Mouse (Mus musculus): ENCODE measurements around the gene Folr1. TPM values are rescaled to one million over a fixed set of nuclear protein-coding genes. Genes with fewer than 3 reads are reported as not detected.
A peak's percentile ranks its signal among the peaks of the same experiment; 100 is the strongest.

Folr1 gene
- total and polyA plus RNA-seq, 2 experiments from 2014 or later = 1.3 to 3.3 TPM

- Histone ChIP-seq H3K4me1 (ENCODE audit: control insufficient read depth, insufficient read depth) (peaks cover 12% of the 10 kb centered on the region), H3K9ac (replicated peaks; ENCODE audit: low read depth, low read length) (peak overlapping the region; percentile 55; the same call in 1 of the 2 replicates), H3K4me2 (ENCODE audit: low read depth, low read length) (peak overlapping the region; percentile 85), H3K27ac (ENCODE audit: low read depth) (peak overlapping the region; percentile 73), H3K36me3 (replicated peaks; ENCODE audit: control insufficient read depth, insufficient read depth, low read length) (peaks cover 32% of the 10 kb centered on the region), H3K27me3 (ENCODE audit: control insufficient read depth, insufficient read depth, low read length) (peaks cover 49% of the 10 kb centered on the region), H3K4me3 (ENCODE audit: low read depth, low read length) (peak overlapping the region; percentile 53), H3K9me3 (replicated peaks; ENCODE audit: control insufficient read depth, low read length) (no peaks in the 10 kb centered on the region)
- under 1% methylated on average over 63 of the region's 71 CpGs for whole genome bisulfite sequencing
- peak; percentile 85 for ATAC-seq (ENCODE audit: insufficient read depth, low read depth)
- DNase-seq (ENCODE audit: low spot score) = peak; percentile 77
- TF ChIP-seq CTCF (IDR thresholded peaks at IDR 0.05; ENCODE audit: low read depth) (no peak), EP300 (IDR thresholded peaks at IDR 0.05; ENCODE audit: low read depth) (no peak; the same call in 1 of the 2 replicates)
Measured at GRCm38 (mm10) chr7:101821571-101822501, 48.8 kb downstream of the Folr1 start.

GRCm38 (mm10) chr7:101820295-101821030 lies 50.1 kb downstream of the Folr1 start:
- Histone ChIP-seq H3K27ac (ENCODE audit: low read depth) (no peak overlapping the region), H3K9ac (replicated peaks; ENCODE audit: low read depth, low read length) (no peak overlapping the region), H3K36me3 (replicated peaks; ENCODE audit: control insufficient read depth, insufficient read depth, low read length) (peaks cover 18% of the 10 kb centered on the region), H3K9me3 (replicated peaks; ENCODE audit: control insufficient read depth, low read length) (no peaks in the 10 kb centered on the region), H3K4me3 (ENCODE audit: low read depth, low read length) (peak overlapping the region; percentile 53), H3K4me2 (ENCODE audit: low read depth, low read length) (peak overlapping the region; percentile 85), H3K27me3 (ENCODE audit: control insufficient read depth, insufficient read depth, low read length) (peaks cover 54% of the 10 kb centered on the region), H3K4me1 (ENCODE audit: control insufficient read depth, insufficient read depth) (peaks cover 12% of the 10 kb centered on the region)
- DNase-seq (ENCODE audit: low spot score) = no peak
- no peak for ATAC-seq (ENCODE audit: insufficient read depth, low read depth)
- no peak for TF ChIP-seq EP300 (IDR thresholded peaks at IDR 0.05; ENCODE audit: low read depth)
- no peak for TF ChIP-seq CTCF (IDR thresholded peaks at IDR 0.05; ENCODE audit: low read depth)
- WGBS = 5% methylated on average over 35 of the region's 35 CpGs

GRCm38 (mm10) chr7:101817861-101818401 lies 52.7 kb downstream of the Folr1 start, which contains the start of gene Phox2a:
TSS of gene Phox2a (plus strand) at chr7:101818313.
- H3K9ac ChIP-seq (replicated peaks; ENCODE audit: low read depth, low read length) = no peak within 1 kb of the TSS
- no peaks in the 10 kb centered on the region for H3K9me3 ChIP-seq (replicated peaks; ENCODE audit: control insufficient read depth, low read length)
- no peak for ATAC-seq (ENCODE audit: insufficient read depth, low read depth)
- H3K4me2 ChIP-seq (ENCODE audit: low read depth, low read length) = peak within 1 kb of the TSS; percentile 42
- DNase-seq (ENCODE audit: low spot score) = no peak
- peaks cover 54% of the 10 kb centered on the region for H3K27me3 ChIP-seq (ENCODE audit: control insufficient read depth, insufficient read depth, low read length)
- TF ChIP-seq CTCF (IDR thresholded peaks at IDR 0.05; ENCODE audit: low read depth) (no peak), EP300 (IDR thresholded peaks at IDR 0.05; ENCODE audit: low read depth) (no peak)
- no peaks in the 10 kb centered on the region for H3K36me3 ChIP-seq (replicated peaks; ENCODE audit: control insufficient read depth, insufficient read depth, low read length)
- no peak within 1 kb of the TSS for H3K27ac ChIP-seq (ENCODE audit: low read depth)
- peak within 1 kb of the TSS; percentile 36 for H3K4me3 ChIP-seq (ENCODE audit: low read depth, low read length)
- WGBS = 2% methylated on average over 36 of the region's 45 CpGs
- peaks cover 12% of the 10 kb centered on the region for H3K4me1 ChIP-seq (ENCODE audit: control insufficient read depth, insufficient read depth)

Small RNA genes within 50 kb of the gene (microRNA-seq; reads per million reads assigned to microRNA genes)
- not detected for gene Gm22655

Other genes starting within 250 kb of the Folr1 start
- 42.2 and 84.6 TPM in 2 replicates for gene Clpb, start 207.2 kb downstream of the Folr1 start, total RNA-seq (2014; rRNA removed; ENCODE audit: low replicate concordance)
- 47.2 and 47.7 TPM in 2 replicates for gene Clpb, start 207.2 kb downstream of the Folr1 start, polyA plus RNA-seq (2015; fragmentation: Nextera tagmentation; extraction: Ambion mirVana)
- gene Phox2a, start 52.5 kb downstream of the Folr1 start, total RNA-seq (2014; rRNA removed; ENCODE audit: low replicate concordance) = not detected in 2 replicates
- 0.07 and 0.33 TPM in 2 replicates for gene Phox2a, start 52.5 kb downstream of the Folr1 start, polyA plus RNA-seq (2015; fragmentation: Nextera tagmentation; extraction: Ambion mirVana)
- 98.2 and 98.3 TPM in 2 replicates for gene Inppl1, start 32.6 kb downstream of the Folr1 start, total RNA-seq (2014; rRNA removed; ENCODE audit: low replicate concordance)
- gene Inppl1, start 32.6 kb downstream of the Folr1 start, polyA plus RNA-seq (2015; fragmentation: Nextera tagmentation; extraction: Ambion mirVana) = 45.0 and 47.5 TPM in 2 replicates
- 0.77 and 2.6 TPM in 2 replicates for gene Folr2, start 13.6 kb downstream of the Folr1 start, total RNA-seq (2014; rRNA removed; ENCODE audit: low replicate concordance)
- 0.86 and 1.0 TPM in 2 replicates for gene Folr2, start 13.6 kb downstream of the Folr1 start, polyA plus RNA-seq (2015; fragmentation: Nextera tagmentation; extraction: Ambion mirVana)
- gene Anapc15, start 7.1 kb downstream of the Folr1 start, total RNA-seq (2014; rRNA removed; ENCODE audit: low replicate concordance) = 45.1 and 51.8 TPM in 2 replicates
- gene Anapc15, start 7.1 kb downstream of the Folr1 start, polyA plus RNA-seq (2015; fragmentation: Nextera tagmentation; extraction: Ambion mirVana) = 37.7 and 38.7 TPM in 2 replicates
- 126 and 174 TPM in 2 replicates for gene Lamtor1, start 35.1 kb upstream of the Folr1 start, total RNA-seq (2014; rRNA removed; ENCODE audit: low replicate concordance)
- gene Lamtor1, start 35.1 kb upstream of the Folr1 start, polyA plus RNA-seq (2015; fragmentation: Nextera tagmentation; extraction: Ambion mirVana) = 149 and 159 TPM in 2 replicates
- not detected in 2 replicates for gene Tomt, start 35.6 kb upstream of the Folr1 start, total RNA-seq (2014; rRNA removed; ENCODE audit: low replicate concordance)
- gene Tomt, start 35.6 kb upstream of the Folr1 start, polyA plus RNA-seq (2015; fragmentation: Nextera tagmentation; extraction: Ambion mirVana) = 0.08 and 0.12 TPM in 2 replicates
- 0.19 and 3.1 TPM in 2 replicates for gene Lrrc51, start 63.1 kb upstream of the Folr1 start, total RNA-seq (2014; rRNA removed; ENCODE audit: low replicate concordance)
- 3.0 and 3.9 TPM in 2 replicates for gene Lrrc51, start 63.1 kb upstream of the Folr1 start, polyA plus RNA-seq (2015; fragmentation: Nextera tagmentation; extraction: Ambion mirVana)
- gene Numa1, start 63.3 kb upstream of the Folr1 start, total RNA-seq (2014; rRNA removed; ENCODE audit: low replicate concordance) = 75.3 and 77.0 TPM in 2 replicates
- 23.3 and 23.4 TPM in 2 replicates for gene Numa1, start 63.3 kb upstream of the Folr1 start, polyA plus RNA-seq (2015; fragmentation: Nextera tagmentation; extraction: Ambion mirVana)
- gene Il18bp, start 147.9 kb upstream of the Folr1 start, total RNA-seq (2014; rRNA removed; ENCODE audit: low replicate concordance) = 0.76 and 4.6 TPM in 2 replicates
- 2.3 and 2.4 TPM in 2 replicates for gene Il18bp, start 147.9 kb upstream of the Folr1 start, polyA plus RNA-seq (2015; fragmentation: Nextera tagmentation; extraction: Ambion mirVana)
- gene Rnf121, start 194.7 kb upstream of the Folr1 start, total RNA-seq (2014; rRNA removed; ENCODE audit: low replicate concordance) = 7.7 and 18.2 TPM in 2 replicates
- 10.7 and 12.7 TPM in 2 replicates for gene Rnf121, start 194.7 kb upstream of the Folr1 start, polyA plus RNA-seq (2015; fragmentation: Nextera tagmentation; extraction: Ambion mirVana)
- 13.1 and 13.8 TPM in 2 replicates for gene Xndc1, start 194.7 kb upstream of the Folr1 start, total RNA-seq (2014; rRNA removed; ENCODE audit: low replicate concordance)
- gene Xndc1, start 194.7 kb upstream of the Folr1 start, polyA plus RNA-seq (2015; fragmentation: Nextera tagmentation; extraction: Ambion mirVana) = 7.7 and 7.8 TPM in 2 replicates
- gene Xntrpc, start 194.9 kb upstream of the Folr1 start, total RNA-seq (2014; rRNA removed; ENCODE audit: low replicate concordance) = not detected in 2 replicates
- 0.25 and 0.31 TPM in 2 replicates for gene Xntrpc, start 194.9 kb upstream of the Folr1 start, polyA plus RNA-seq (2015; fragmentation: Nextera tagmentation; extraction: Ambion mirVana)
- 1.1 and 1.2 TPM in 2 replicates for gene Trpc2, start 212.3 kb upstream of the Folr1 start, total RNA-seq (2014; rRNA removed; ENCODE audit: low replicate concordance)
- gene Trpc2, start 212.3 kb upstream of the Folr1 start, polyA plus RNA-seq (2015; fragmentation: Nextera tagmentation; extraction: Ambion mirVana) = not detected in 2 replicates
- 3.4 and 13.6 TPM in 2 replicates for gene Art1, start 231.0 kb upstream of the Folr1 start, total RNA-seq (2014; rRNA removed; ENCODE audit: low replicate concordance)
- 10.7 and 12.0 TPM in 2 replicates for gene Art1, start 231.0 kb upstream of the Folr1 start, polyA plus RNA-seq (2015; fragmentation: Nextera tagmentation; extraction: Ambion mirVana)
- 1.3 and 3.6 TPM in 2 replicates for gene Art5, start 238.7 kb upstream of the Folr1 start, total RNA-seq (2014; rRNA removed; ENCODE audit: low replicate concordance)
- 3.3 and 3.5 TPM in 2 replicates for gene Art5, start 238.7 kb upstream of the Folr1 start, polyA plus RNA-seq (2015; fragmentation: Nextera tagmentation; extraction: Ambion mirVana)
- 0.92 TPM in 1 of 2 replicates, not detected in the other for gene Chrna10, start 246.0 kb upstream of the Folr1 start, total RNA-seq (2014; rRNA removed; ENCODE audit: low replicate concordance)
- 0.14 TPM in 2 replicates for gene Chrna10, start 246.0 kb upstream of the Folr1 start, polyA plus RNA-seq (2015; fragmentation: Nextera tagmentation; extraction: Ambion mirVana)